Mouse (Mus musculus) CD4-positive, CD25-positive, alpha-beta regulatory T cell, adult 2 months (primary cell): ENCODE measurements around the gene Rbm47.
A peak's percentile ranks its signal among the peaks of the same experiment; 100 is the strongest.

Source experiments
- DNase-seq: peaks from one replicate; pipeline ENCODE4 v3.0.0-alpha.2; 2012; ENCODE audit warnings: low read depth, low spot score

Rbm47 gene

GRCm38 (mm10) chr5:66165748-66166147 is 7.2 kb downstream of the Rbm47 start:
- DNase-seq, result peak; percentile 84

GRCm38 (mm10) chr5:66156431-66156962 is 16.4 kb downstream of the Rbm47 start:
- no peak for DNase-seq

- peak; percentile 18 for DNase-seq
Observed at GRCm38 (mm10) chr5:66154616-66155015, 18.3 kb downstream of the Rbm47 start.

GRCm38 (mm10) chr5:66153486-66153885 is 19.4 kb downstream of the Rbm47 start:
- DNase-seq, result no peak

GRCm38 (mm10) chr5:66151301-66152188 is 21.4 kb downstream of the Rbm47 start:
- DNase-seq, result peak; percentile 61

GRCm38 (mm10) chr5:66150706-66151300 is 22.1 kb downstream of the Rbm47 start:
- peak; percentile 37 for DNase-seq

- peak; percentile 21 for DNase-seq
Observed at GRCm38 (mm10) chr5:66150106-66150705, 22.7 kb downstream of the Rbm47 start.

GRCm38 (mm10) chr5:66149571-66149970 is 23.3 kb downstream of the Rbm47 start:
- no peak for DNase-seq

- no peak for DNase-seq
Observed at GRCm38 (mm10) chr5:66149111-66149510, 23.8 kb downstream of the Rbm47 start.

- no peak for DNase-seq
Observed at GRCm38 (mm10) chr5:66147313-66147712, 25.6 kb downstream of the Rbm47 start.

- no peak for DNase-seq
Observed at GRCm38 (mm10) chr5:66145583-66145982, 27.3 kb downstream of the Rbm47 start.

- no peak for DNase-seq
Observed at GRCm38 (mm10) chr5:66143093-66144032, 29.6 kb downstream of the Rbm47 start.

GRCm38 (mm10) chr5:66141474-66141873 is 31.4 kb downstream of the Rbm47 start:
- no peak for DNase-seq

- DNase-seq, result no peak
Observed at GRCm38 (mm10) chr5:66139634-66140295, 33.2 kb downstream of the Rbm47 start.

GRCm38 (mm10) chr5:66139171-66139570 is 33.7 kb downstream of the Rbm47 start:
- DNase-seq, result no peak

- no peak for DNase-seq
Observed at GRCm38 (mm10) chr5:66138597-66138996, 34.3 kb downstream of the Rbm47 start.

- DNase-seq, result no peak
Observed at GRCm38 (mm10) chr5:66137250-66137649, 35.7 kb downstream of the Rbm47 start.

- no peak for DNase-seq
Observed at GRCm38 (mm10) chr5:66135853-66136210, 37.1 kb downstream of the Rbm47 start.

- no peak for DNase-seq
Observed at GRCm38 (mm10) chr5:66135161-66135852, 37.6 kb downstream of the Rbm47 start.

GRCm38 (mm10) chr5:66134578-66134977 is 38.3 kb downstream of the Rbm47 start:
- no peak for DNase-seq
